Comparison of ENCODE assay signal across 8 mouse cellular contexts in genomic region chr4:135128841-135129520, GRCm38 (mm10). TPM values are rescaled to one million over a fixed set of nuclear protein-coding genes. Genes with fewer than 3 reads are reported as not detected.
DNase-seq lines count a peak whose midpoint lies in the region.

No protein-coding gene starts in this region.

- intact Hi-C loops in gastrocnemius, postnatal 36 days (cut with DNase I): loop anchor here (1.0 kb wide), 1 partner anchor 22 kb away; no protein-coding TSS in a partner anchor

- DNase-seq in right cerebral cortex, postnatal 4 days: peak; percentile 13
- DNase-seq in right cerebral cortex, postnatal 36 days (ENCODE audit: low spot score in 2 of 2): no peak
- DNase-seq in embryo, embryonic 9.5 days (ENCODE audit: extremely low spot score): peak; percentile 65
- DNase-seq in induced T-regulatory cell, adult 2 months (ENCODE audit: low read depth): peak; percentile 78
- DNase-seq in mesoderm, embryonic 11.5 days (ENCODE audit: low read depth, low spot score): peak; percentile 63
- DNase-seq in thymus, postnatal 0 days (ENCODE audit: low spot score): peak; percentile 84
- no peak for DNase-seq in adrenal gland, postnatal 14 days
- no peak for DNase-seq in gastrocnemius, postnatal 36 days

RNA-seq across cellular contexts. Expression of gene Runx3, which starts 8.5 kb away (rescaled TPM):
- 4.8 and 7.9 TPM in 2 replicates for polyA plus RNA-seq in thymus, postnatal 0 days (2015; fragmentation: Nextera tagmentation; extraction: Ambion mirVana)
- total RNA-seq in adrenal gland, postnatal 14 days (2021): 1.7 and 7.3 TPM in 2 replicates
- under 1 TPM; 0.12 to 0.23 TPM for total RNA-seq in gastrocnemius, postnatal 36 days (2021)

Comparison
In these comparisons a context has a peak if more than half of its experiments do, and no peak if none do; other contexts are left out.
1. DNase-seq: peak in right cerebral cortex, postnatal 4 days (single experiment), embryo, embryonic 9.5 days (single experiment), induced T-regulatory cell, adult 2 months (single experiment), mesoderm, embryonic 11.5 days (single experiment) and thymus, postnatal 0 days (single experiment); none in right cerebral cortex, postnatal 36 days (0 of 2), adrenal gland, postnatal 14 days (single experiment) and gastrocnemius, postnatal 36 days (0 of 2).